Mouse (Mus musculus): ENCODE measurements around the gene Ly6g5c. TPM values are rescaled to one million over a fixed set of nuclear protein-coding genes. Genes with fewer than 3 reads are reported as not detected.

Gene Ly6g5c
- not detected for polyA plus RNA-seq (2012; fragmentation: generic; extraction: Trizol)

GRCm38 (mm10) chr17:35108097-35108496 is at the start of gene Ly6g5c:
Gene Ly6g5c (plus strand): TSS chr17:35108279.
- Histone ChIP-seq H3K4me2 (ENCODE audit: low read depth) (no peak within 1 kb of the TSS), H3K4me3 (no peak within 1 kb of the TSS), H3K79me2 (ENCODE audit: control insufficient read depth, insufficient read depth) (no peaks in the 10 kb centered on the region), H3K36me3 (ENCODE audit: control insufficient read depth, insufficient read depth) (no peaks in the 10 kb centered on the region), H3ac (ENCODE audit: control insufficient read depth, insufficient read length) (no peak within 1 kb of the TSS), H3K27me3 (ENCODE audit: control insufficient read depth, insufficient read depth, insufficient read length) (no peaks in the 10 kb centered on the region)
- TF ChIP-seq USF1 (IDR thresholded peaks at IDR 0.05; ENCODE audit: low read depth), result no peak

- H3K36me3 ChIP-seq (ENCODE audit: control insufficient read depth, insufficient read depth), result peaks cover 35% of the 10 kb centered on the region
- no peak for TF ChIP-seq E2F4 (IDR thresholded peaks at IDR 0.05; ENCODE audit: insufficient read depth)
- TF ChIP-seq CEBPB (IDR thresholded peaks at IDR 0.05; ENCODE audit: insufficient read depth, poor library complexity, severe bottlenecking), result no peak
- TF ChIP-seq POLR2AphosphoS2 (IDR thresholded peaks at IDR 0.05; ENCODE audit: insufficient read length, low read depth), result no peak
- TF ChIP-seq REST (IDR thresholded peaks at IDR 0.05; ENCODE audit: insufficient read depth, insufficient read length), result no peak
- TF ChIP-seq TCF3 (IDR thresholded peaks at IDR 0.05; ENCODE audit: insufficient read length, low read depth), result no peak
- TF ChIP-seq MYOD1 (IDR thresholded peaks at IDR 0.05; ENCODE audit: control insufficient read depth in 1 of 3, insufficient read length in 2 of 3, low read depth in 2 of 3), result no peak
- TF ChIP-seq USF1 (IDR thresholded peaks at IDR 0.05; ENCODE audit: low read depth), result no peak
- no peak for TF ChIP-seq POLR2A (IDR thresholded peaks at IDR 0.05; ENCODE audit: insufficient read length, low read depth)
- no peak for TF ChIP-seq TCF12 (IDR thresholded peaks at IDR 0.05; ENCODE audit: insufficient read depth, poor library complexity, severe bottlenecking)
- no peak for TF ChIP-seq SRF (IDR thresholded peaks at IDR 0.05; ENCODE audit: control insufficient read depth, insufficient read length, low read depth)
- TF ChIP-seq MYOG (IDR thresholded peaks at IDR 0.05; ENCODE audit: control insufficient read depth in 1 of 3, insufficient read depth in 1 of 3, insufficient read length in 2 of 3, low read depth in 2 of 3), result no peak
- TF ChIP-seq MAX (IDR thresholded peaks at IDR 0.05; ENCODE audit: low read depth), result no peak
- H3K4me3 ChIP-seq, result peak overlapping the region; percentile 65
- H3K4me2 ChIP-seq (ENCODE audit: low read depth), result peak overlapping the region; percentile 72
- peaks cover 19% of the 10 kb centered on the region for H3K79me2 ChIP-seq (ENCODE audit: control insufficient read depth, insufficient read depth)
- H3K27me3 ChIP-seq (ENCODE audit: control insufficient read depth, insufficient read depth, insufficient read length), result no peaks in the 10 kb centered on the region
- H3ac ChIP-seq (ENCODE audit: control insufficient read depth, insufficient read length), result no peak overlapping the region
Measured at GRCm38 (mm10) chr17:35058316-35058715, 49.8 kb upstream of the Ly6g5c start.

GRCm38 (mm10) chr17:35058911-35059892 is 48.9 kb upstream of the Ly6g5c start, which contains the start of gene Ddah2:
Gene Ddah2 (plus strand): TSS chr17:35059035.
- Histone ChIP-seq H3K36me3 (ENCODE audit: control insufficient read depth, insufficient read depth) (peaks cover 27% of the 10 kb centered on the region), H3K4me3 (peak within 1 kb of the TSS; percentile 65), H3ac (ENCODE audit: control insufficient read depth, insufficient read length) (peak within 1 kb of the TSS; percentile 11), H3K79me2 (ENCODE audit: control insufficient read depth, insufficient read depth) (peaks cover 11% of the 10 kb centered on the region), H3K4me2 (ENCODE audit: low read depth) (peak within 1 kb of the TSS; percentile 72), H3K27me3 (ENCODE audit: control insufficient read depth, insufficient read depth, insufficient read length) (no peaks in the 10 kb centered on the region)
- TF ChIP-seq TCF12 (IDR thresholded peaks at IDR 0.05; ENCODE audit: insufficient read depth, poor library complexity, severe bottlenecking), result no peak
- peak; percentile 99 for TF ChIP-seq POLR2AphosphoS2 (IDR thresholded peaks at IDR 0.05; ENCODE audit: insufficient read length, low read depth)
- TF ChIP-seq POLR2A (IDR thresholded peaks at IDR 0.05; ENCODE audit: insufficient read length, low read depth), result peak; percentile 82
- peak in 2 of 3 experiments; percentile 71 to 86 for TF ChIP-seq MYOD1 (IDR thresholded peaks at IDR 0.05; ENCODE audit: control insufficient read depth in 1 of 3, insufficient read length in 2 of 3, low read depth in 2 of 3)
- no peak for TF ChIP-seq USF1 (IDR thresholded peaks at IDR 0.05; ENCODE audit: low read depth)
- TF ChIP-seq SRF (IDR thresholded peaks at IDR 0.05; ENCODE audit: control insufficient read depth, insufficient read length, low read depth), result no peak
- peak in 2 of 3 experiments; percentile 74 to 87 for TF ChIP-seq MYOG (IDR thresholded peaks at IDR 0.05; ENCODE audit: control insufficient read depth in 1 of 3, insufficient read depth in 1 of 3, insufficient read length in 2 of 3, low read depth in 2 of 3)
- no peak for TF ChIP-seq CEBPB (IDR thresholded peaks at IDR 0.05; ENCODE audit: insufficient read depth, poor library complexity, severe bottlenecking)

- Histone ChIP-seq H3K79me2 (ENCODE audit: control insufficient read depth, insufficient read depth) (peaks cover 7% of the 10 kb centered on the region), H3ac (ENCODE audit: control insufficient read depth, insufficient read length) (no peak overlapping the region), H3K4me3 (peak overlapping the region; percentile 65), H3K27me3 (ENCODE audit: control insufficient read depth, insufficient read depth, insufficient read length) (no peaks in the 10 kb centered on the region), H3K4me2 (ENCODE audit: low read depth) (peak overlapping the region; percentile 72), H3K36me3 (ENCODE audit: control insufficient read depth, insufficient read depth) (peaks cover 21% of the 10 kb centered on the region)
- TF ChIP-seq TCF3 (IDR thresholded peaks at IDR 0.05; ENCODE audit: insufficient read length, low read depth) (no peak), E2F4 (IDR thresholded peaks at IDR 0.05; ENCODE audit: insufficient read depth) (no peak), REST (IDR thresholded peaks at IDR 0.05; ENCODE audit: insufficient read depth, insufficient read length) (no peak), TCF12 (IDR thresholded peaks at IDR 0.05; ENCODE audit: insufficient read depth, poor library complexity, severe bottlenecking) (no peak), MYOG (IDR thresholded peaks at IDR 0.05; ENCODE audit: control insufficient read depth in 1 of 3, insufficient read depth in 1 of 3, insufficient read length in 2 of 3, low read depth in 2 of 3) (no peak), CEBPB (IDR thresholded peaks at IDR 0.05; ENCODE audit: insufficient read depth, poor library complexity, severe bottlenecking) (no peak)
Measured at GRCm38 (mm10) chr17:35060071-35060470, 48.0 kb upstream of the Ly6g5c start.

- Histone ChIP-seq H3K36me3 (ENCODE audit: control insufficient read depth, insufficient read depth) (peaks cover 16% of the 10 kb centered on the region), H3K4me2 (ENCODE audit: low read depth) (no peak overlapping the region), H3K4me3 (no peak overlapping the region), H3K27me3 (ENCODE audit: control insufficient read depth, insufficient read depth, insufficient read length) (no peaks in the 10 kb centered on the region), H3ac (ENCODE audit: control insufficient read depth, insufficient read length) (no peak overlapping the region), H3K79me2 (ENCODE audit: control insufficient read depth, insufficient read depth) (peaks cover 6% of the 10 kb centered on the region)
- TF ChIP-seq REST (IDR thresholded peaks at IDR 0.05; ENCODE audit: insufficient read depth, insufficient read length) (no peak), TCF12 (IDR thresholded peaks at IDR 0.05; ENCODE audit: insufficient read depth, poor library complexity, severe bottlenecking) (no peak), TCF3 (IDR thresholded peaks at IDR 0.05; ENCODE audit: insufficient read length, low read depth) (no peak), MYOG (IDR thresholded peaks at IDR 0.05; ENCODE audit: control insufficient read depth in 1 of 3, insufficient read depth in 1 of 3, insufficient read length in 2 of 3, low read depth in 2 of 3) (no peak), MAX (IDR thresholded peaks at IDR 0.05; ENCODE audit: low read depth) (no peak), CEBPB (IDR thresholded peaks at IDR 0.05; ENCODE audit: insufficient read depth, poor library complexity, severe bottlenecking) (no peak), E2F4 (IDR thresholded peaks at IDR 0.05; ENCODE audit: insufficient read depth) (no peak), MYOD1 (IDR thresholded peaks at IDR 0.05; ENCODE audit: control insufficient read depth in 1 of 3, insufficient read length in 2 of 3, low read depth in 2 of 3) (no peak), POLR2A (IDR thresholded peaks at IDR 0.05; ENCODE audit: insufficient read length, low read depth) (no peak), SRF (IDR thresholded peaks at IDR 0.05; ENCODE audit: control insufficient read depth, insufficient read length, low read depth) (no peak), USF1 (IDR thresholded peaks at IDR 0.05; ENCODE audit: low read depth) (no peak), POLR2AphosphoS2 (IDR thresholded peaks at IDR 0.05; ENCODE audit: insufficient read length, low read depth) (no peak)
Measured at GRCm38 (mm10) chr17:35060737-35061297, 47.3 kb upstream of the Ly6g5c start.

All from myocyte (in vitro differentiated cells).